Mouse (Mus musculus): ENCODE data around the gene Med24.

GRCm38 (mm10) chr11:98742397-98743291 is 13.4 kb upstream of the Med24 start:
- TF ChIP-seq POLR2A (IDR thresholded peaks at IDR 0.05; ENCODE audit: borderline replicate concordance, extremely low read depth, low read depth, low read length) (no peak), CTCF (IDR thresholded peaks at IDR 0.05; ENCODE audit: insufficient read depth, low read length) (no peak)
